Mouse (Mus musculus) brain, embryonic 14.5 days (tissue): Measurements from ENCODE around the gene Mrgprb5. TPM values are rescaled to one million over a fixed set of nuclear protein-coding genes. Genes with fewer than 3 reads are reported as not detected.

Source experiments
- DNase-seq: peaks from one replicate; pipeline ENCODE4 v3.0.0-alpha.2; 2011; ENCODE audit warnings: low read depth
- CTCF ChIP-seq: fragments of 200-500 bp; IDR thresholded peaks from 2 replicates; pipeline ENCODE4 v1.5.1; 2012; ENCODE audit warnings: inconsistent platforms, mild to moderate bottlenecking, moderate library complexity, borderline replicate concordance; ENCODE audit not compliant: insufficient read depth, insufficient read length; ENCODE audit errors: extremely low read depth
- POLR2A ChIP-seq: fragments of 200-500 bp; IDR thresholded peaks from 2 replicates; pipeline ENCODE4 v1.6.1; 2012; ENCODE audit warnings: mild to moderate bottlenecking, inconsistent platforms, borderline replicate concordance; ENCODE audit not compliant: poor library complexity, insufficient read depth, insufficient read length, severe bottlenecking; ENCODE audit errors: extremely low read depth
- polyA plus RNA-seq: library from polyadenylated mRNA; depleted of rRNA; stranded (reverse); fragments of >200 nt; gene quantifications from 2 replicates; pipeline ENCODE4 v1.2.3, GENCODE M21; 2012; rRNA removed

The Mrgprb5 gene
- polyA plus RNA-seq, result not detected in 2 replicates

GRCm38 (mm10) chr7:48168919-48169318 lies at the start of gene Mrgprb5:
Mrgprb5 (minus strand) TSS chr7:48169019.
- no peak for DNase-seq
- no peak for TF ChIP-seq CTCF
- TF ChIP-seq POLR2A, result no peak

DNA sequence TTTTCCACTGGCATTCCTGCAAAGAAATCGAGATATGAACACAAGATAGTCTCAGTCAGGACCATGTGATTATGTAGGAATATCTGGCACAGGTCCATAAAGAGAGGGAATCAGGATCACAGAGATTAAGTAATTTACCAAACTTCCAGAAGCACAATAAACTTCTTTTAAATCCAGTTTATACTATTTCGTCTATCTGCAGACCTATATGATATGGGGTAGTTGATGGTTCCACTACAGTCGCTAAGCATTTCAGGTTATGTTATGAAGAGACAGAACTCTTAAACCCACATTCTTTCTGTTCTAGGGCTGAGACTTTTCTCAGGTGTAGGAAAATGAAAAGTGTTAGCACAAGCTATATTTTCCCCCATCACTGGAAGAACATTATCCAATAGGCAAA lies 30.4 kb upstream of the Mrgprb5 start, which contains the start of gene Mrgprb4:
Gene Mrgprb4, minus strand, starts transcription at position 101 of the 400 bp plus-strand sequence.
- TF ChIP-seq CTCF, result no peak
- no peak for TF ChIP-seq POLR2A

GRCm38 (mm10) chr7:48167471-48167870 lies 1.3 kb downstream of the Mrgprb5 start:
- TF ChIP-seq CTCF (no peak), POLR2A (no peak)
- DNase-seq, result peak; percentile 6

More for the DNA sequence above, 30.4 kb upstream of the Mrgprb5 start, which contains the start of gene Mrgprb4:
- no peak for DNase-seq

DNA sequence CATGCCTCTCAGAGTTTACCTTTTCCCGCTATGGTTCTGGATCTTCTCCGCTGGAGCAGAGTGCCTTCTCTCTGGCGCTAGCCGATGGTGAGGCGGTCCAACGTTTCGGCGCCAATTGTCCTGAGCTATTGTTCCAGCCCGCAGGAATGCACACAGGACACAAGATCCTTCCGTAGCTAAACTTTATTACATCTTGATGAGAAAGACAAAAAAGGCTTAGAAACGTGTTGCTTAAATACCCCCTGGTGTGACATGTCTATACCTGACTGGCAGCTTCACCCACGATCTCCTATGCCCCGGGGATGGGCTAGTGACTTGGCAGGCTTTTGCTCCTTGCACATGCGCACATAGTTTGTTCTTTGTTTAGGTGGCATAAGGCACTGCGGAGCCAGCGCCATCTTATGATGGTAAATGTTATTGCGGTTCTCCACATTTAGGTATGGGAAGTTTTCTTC lies 30.5 kb downstream of the Mrgprb5 start:
- peak; percentile 94 for DNase-seq
- peak; percentile 11; the same call in 1 of the 2 replicates for TF ChIP-seq POLR2A
- TF ChIP-seq CTCF, result peak; percentile 42; the same call in 1 of the 2 replicates

DNA sequence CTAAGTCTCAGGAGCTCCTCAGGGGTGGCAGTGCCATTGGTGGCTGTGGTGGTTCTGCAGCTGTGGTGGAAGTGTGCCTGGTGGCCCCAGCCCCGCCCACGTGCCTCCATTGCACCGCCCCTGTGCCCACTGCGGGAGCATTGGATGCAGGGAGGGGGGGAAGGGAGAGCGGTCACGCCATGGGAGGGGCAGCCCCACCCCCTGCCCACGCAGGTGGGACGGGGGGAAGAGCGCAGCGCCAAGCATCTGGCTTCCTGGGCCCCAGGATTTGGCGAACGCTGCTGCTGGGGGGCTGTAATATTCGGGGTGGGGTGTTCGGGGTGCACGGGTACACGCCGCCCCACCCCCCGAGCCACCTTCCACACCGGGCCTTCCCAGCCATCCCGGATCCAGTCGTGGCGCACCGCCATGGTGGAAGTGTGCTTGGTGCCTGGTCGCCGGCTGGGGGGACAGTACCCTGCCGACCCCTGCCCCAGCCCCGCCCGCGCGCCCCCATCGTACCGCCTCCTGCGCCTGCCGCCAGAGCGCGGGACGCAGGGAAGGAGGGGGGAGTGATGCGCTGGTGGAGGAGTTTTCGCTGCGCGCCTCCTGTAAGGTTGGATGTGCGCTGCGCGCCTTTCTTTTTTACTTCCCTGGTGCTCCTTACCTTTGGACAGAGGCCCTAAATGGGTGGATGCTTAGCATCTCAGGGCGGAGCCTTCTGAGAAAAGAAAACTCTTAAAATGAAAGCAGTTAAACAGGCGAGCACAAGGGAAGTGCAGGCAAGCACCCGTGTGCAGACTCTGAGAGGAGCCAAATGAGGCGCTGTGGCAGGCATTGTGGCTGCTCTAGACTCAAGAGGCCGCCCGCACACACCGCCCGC lies 31.4 kb downstream of the Mrgprb5 start:
- TF ChIP-seq POLR2A (peak; percentile 67; the same call in 1 of the 2 replicates), CTCF (no peak)
- DNase-seq, result peak; percentile 89

GRCm38 (mm10) chr7:48132674-48133073 lies 36.1 kb downstream of the Mrgprb5 start:
- TF ChIP-seq POLR2A (no peak), CTCF (no peak)
- no peak for DNase-seq

DNA sequence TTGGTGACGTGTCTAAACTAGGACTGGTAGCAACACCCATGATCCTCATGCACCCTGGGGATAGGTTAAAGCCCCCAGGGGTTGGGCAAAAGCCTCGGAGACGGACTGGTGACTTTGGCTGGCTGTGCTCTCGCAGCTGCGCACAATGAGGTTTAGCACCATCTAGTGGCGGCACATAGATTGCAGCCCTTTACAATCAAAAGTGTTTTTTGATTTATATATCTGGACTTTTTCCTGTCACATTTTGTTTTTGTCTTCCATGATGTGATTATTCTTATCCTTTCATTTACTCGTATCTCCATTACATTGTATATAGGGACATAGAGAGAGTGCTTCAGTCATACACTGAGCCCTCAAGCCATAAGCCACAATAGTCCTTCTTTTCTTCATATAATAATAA lies 36.6 kb downstream of the Mrgprb5 start:
- peak; percentile 49 for DNase-seq

DNA sequence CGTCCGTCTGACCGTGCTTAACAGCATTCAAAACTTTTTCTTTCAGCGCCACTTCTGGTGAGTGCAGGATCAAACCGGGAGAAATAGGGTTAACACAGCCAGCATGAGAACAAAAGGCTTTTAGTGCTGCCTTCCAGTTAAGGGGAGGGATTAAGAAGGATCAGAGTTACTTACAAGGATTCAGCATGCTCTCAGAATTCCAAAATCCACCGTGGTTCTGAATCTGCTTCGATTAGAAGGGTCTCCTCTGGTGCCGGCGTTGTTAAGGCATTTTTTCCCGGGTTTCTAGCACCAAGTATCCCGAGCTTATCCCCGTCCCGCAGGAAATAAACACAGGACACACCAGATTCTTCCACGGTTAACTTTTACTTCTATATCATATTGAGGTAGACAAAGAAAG lies 37.0 kb downstream of the Mrgprb5 start:
- DNase-seq, result peak; percentile 83

- TF ChIP-seq CTCF (no peak), POLR2A (no peak)
- no peak for DNase-seq
Measured at GRCm38 (mm10) chr7:48123806-48124205, 45.0 kb downstream of the Mrgprb5 start.

Other genes starting within 250 kb of the Mrgprb5 start
- gene Mrgpra4, start 186.9 kb downstream of the Mrgprb5 start, polyA plus RNA-seq, result not detected in 2 replicates
- not detected in 2 replicates for gene Mrgprx1, start 141.4 kb downstream of the Mrgprb5 start, polyA plus RNA-seq
- gene Mrgprb4, start 30.3 kb upstream of the Mrgprb5 start, polyA plus RNA-seq, result not detected in 2 replicates
- gene Mrgprb8, start 219.5 kb upstream of the Mrgprb5 start, polyA plus RNA-seq, result not detected in 2 replicates